Mouse (Mus musculus) hindbrain, embryonic 11.5 days (tissue): ENCODE results near the gene Vmn1r38. TPM values are rescaled to one million over a fixed set of nuclear protein-coding genes. Genes with fewer than 3 reads are reported as not detected.
"Not testable (repeated sequence)": the region's sequence is repeated elsewhere in the genome, so short reads cannot be mapped to it uniquely, and the experiment has no call there.

Experiments used
- ATAC-seq: fragments of 200-750 bp; cut with Nextera tagmentation; 2 replicates; pipeline ENCODE4 v1.8.0; 2017; ENCODE audit warnings: mild to moderate bottlenecking, moderate TSS enrichment, moderate library complexity; ENCODE audit not compliant: low FRiP score
- DNase-seq: peaks from one replicate; pipeline ENCODE4 v3.0.0-alpha.2; 2015; ENCODE audit warnings: low spot score
- H3K27ac ChIP-seq: fragments of 300-500 bp; sonication (generic); 2 replicates; pipeline ENCODE4 v1.5.1; 2014; ENCODE audit warnings: mild to moderate bottlenecking, low read depth, low read length
- H3K27me3 ChIP-seq: fragments of 300-500 bp; sonication (generic); 2 replicates; pipeline ENCODE4 v1.6.1; 2014; ENCODE audit warnings: mild to moderate bottlenecking, low read length, moderate library complexity, mixed read lengths; ENCODE audit not compliant: control insufficient read depth, insufficient read depth
- H3K36me3 ChIP-seq: fragments of 300-500 bp; sonication (generic); 2 replicates; pipeline ENCODE4 v1.6.1; 2014; ENCODE audit warnings: mild to moderate bottlenecking, low read length, moderate library complexity, mixed read lengths; ENCODE audit not compliant: control insufficient read depth, insufficient read depth
- H3K4me1 ChIP-seq: fragments of 300-500 bp; sonication (generic); replicated peaks from 2 replicates; pipeline ENCODE4 v1.6.1; 2014; ENCODE audit warnings: low read length, mixed read lengths; ENCODE audit not compliant: control insufficient read depth, insufficient read depth
- H3K4me2 ChIP-seq: fragments of 300-500 bp; sonication (generic); replicated peaks from 2 replicates; pipeline ENCODE4 v1.6.1; 2014; ENCODE audit warnings: mild to moderate bottlenecking, low read depth, low read length
- H3K4me3 ChIP-seq: fragments of 300-500 bp; sonication (generic); 2 replicates; pipeline ENCODE4 v1.5.1; 2014; ENCODE audit warnings: low read depth, low read length
- H3K9ac ChIP-seq: fragments of 300-500 bp; sonication (generic); 2 replicates; pipeline ENCODE4 v1.6.1; 2014; ENCODE audit warnings: low read depth, low read length
- H3K9me3 ChIP-seq: fragments of 300-500 bp; sonication (generic); 2 replicates; pipeline ENCODE4 v1.6.1; 2016; ENCODE audit warnings: low read length; ENCODE audit not compliant: control insufficient read depth
- WGBS: fragments of 180-500 bp; shearing (Covaris S2); extraction: QIAGEN DNeasy Blood & Tissue Kit; methylation state at CpG from one replicate; pipeline ENCODE4 v1.1.7; 2014; 5-methylcytosine and 5-hydroxymethylcytosine counted together
- polyA plus RNA-seq: library from polyadenylated mRNA; unstranded; fragments of >200 nt; fragmentation: Nextera tagmentation; extraction: Ambion mirVana; gene quantifications from 2 replicates; pipeline ENCODE4 v1.2.1, GENCODE M21; 2014

The Vmn1r38 gene
- polyA plus RNA-seq = not detected in 2 replicates

- H3K9me3 ChIP-seq, H3K9ac ChIP-seq, H3K4me2 ChIP-seq, DNase-seq, H3K27ac ChIP-seq, H3K36me3 ChIP-seq, H3K4me3 ChIP-seq, H3K4me1 ChIP-seq, ATAC-seq, H3K27me3 ChIP-seq: not testable (repeated sequence)
These were observed at the start of gene Vmn1r38 for GRCm38 (mm10) chr6:66782527-66782926. Vmn1r38 (minus strand) TSS chr6:66782627.

GRCm38 (mm10) chr6:66810509-66810908, 28.1 kb upstream of the Vmn1r38 start, which contains the start of gene Vmn1r39:
Vmn1r39 (minus strand) TSS chr6:66810609.
- Histone ChIP-seq H3K27me3 (no peaks in the 10 kb centered on the region), H3K27ac (no peak within 1 kb of the TSS), H3K4me3 (no peak within 1 kb of the TSS), H3K4me1 (no peaks in the 10 kb centered on the region), H3K9ac (no peak within 1 kb of the TSS), H3K9me3 (no peaks in the 10 kb centered on the region), H3K36me3 (no peaks in the 10 kb centered on the region), H3K4me2 (no peak within 1 kb of the TSS)
- DNase-seq (no peak), ATAC-seq (no peak)
- WGBS = 89% methylated on average over 2 of the region's 2 CpGs

GRCm38 (mm10) chr6:66806311-66806710, 23.9 kb upstream of the Vmn1r38 start:
- Histone ChIP-seq H3K36me3 (no peaks in the 10 kb centered on the region), H3K4me2 (no peak overlapping the region), H3K9me3 (no peaks in the 10 kb centered on the region), H3K9ac (no peak overlapping the region), H3K4me1 (no peaks in the 10 kb centered on the region), H3K27ac (no peak overlapping the region), H3K27me3 (no peaks in the 10 kb centered on the region), H3K4me3 (no peak overlapping the region)
- DNase-seq (no peak), ATAC-seq (no peak)
- WGBS = 65% methylated on average over 1 of the region's 1 CpGs

GRCm38 (mm10) chr6:66805713-66806112, 23.3 kb upstream of the Vmn1r38 start:
- H3K36me3 ChIP-seq = no peaks in the 10 kb centered on the region
- no peaks in the 10 kb centered on the region for H3K4me1 ChIP-seq
- H3K9ac ChIP-seq = no peak overlapping the region
- WGBS = 89% methylated on average over 3 of the region's 3 CpGs
- no peaks in the 10 kb centered on the region for H3K27me3 ChIP-seq
- no peak overlapping the region for H3K4me2 ChIP-seq
- H3K9me3 ChIP-seq = no peaks in the 10 kb centered on the region
- DNase-seq = no peak
- ATAC-seq = no peak
- H3K4me3 ChIP-seq = no peak overlapping the region
- no peak overlapping the region for H3K27ac ChIP-seq

- H3K9me3 ChIP-seq, H3K27me3 ChIP-seq, H3K27ac ChIP-seq, H3K4me1 ChIP-seq, DNase-seq, ATAC-seq, H3K9ac ChIP-seq, H3K4me3 ChIP-seq, H3K36me3 ChIP-seq, H3K4me2 ChIP-seq: not testable (repeated sequence)
These were observed 53.3 kb downstream of the Vmn1r38 start, which contains the start of gene Vmn1r37 for GRCm38 (mm10) chr6:66729082-66729481. Vmn1r37 (plus strand) TSS chr6:66729382.

Other genes with a start within 250 kb of the Vmn1r38 start
- gene Mad2l1, start 247.2 kb downstream of the Vmn1r38 start, polyA plus RNA-seq = 99.1 and 121 TPM in 2 replicates
- 0.15 and 0.25 TPM in 2 replicates for gene Vmn1r32, start 222.5 kb downstream of the Vmn1r38 start, polyA plus RNA-seq
- not detected in 2 replicates for gene Vmn1r33, start 164.3 kb downstream of the Vmn1r38 start, polyA plus RNA-seq
- not detected in 2 replicates for gene Vmn1r34, start 138.7 kb downstream of the Vmn1r38 start, polyA plus RNA-seq
- not detected in 2 replicates for gene Vmn1r35, start 96.7 kb downstream of the Vmn1r38 start, polyA plus RNA-seq
- not detected in 2 replicates for gene Vmn1r36, start 63.5 kb downstream of the Vmn1r38 start, polyA plus RNA-seq
- not detected in 2 replicates for gene Vmn1r37, start 53.2 kb downstream of the Vmn1r38 start, polyA plus RNA-seq
- gene Vmn1r39, start 28.0 kb upstream of the Vmn1r38 start, polyA plus RNA-seq = not detected in 2 replicates
- 49.4 and 52.7 TPM in 2 replicates for gene Gng12, start 113.8 kb upstream of the Vmn1r38 start, polyA plus RNA-seq